Mouse (Mus musculus) ES-CJ7 (cell line): ENCODE data around the gene Vmn2r91.
"Not testable (repeated sequence)": the region's sequence is repeated elsewhere in the genome, so short reads cannot be mapped to it uniquely, and the experiment has no call there.

Source experiments
- DNase-seq: peaks from one replicate; pipeline ENCODE4 v3.0.0; 2011; ENCODE audit warnings: low read depth, low spot score

The Vmn2r91 gene

GRCm38 (mm10) chr17:18084716-18085115 lies at the start of gene Vmn2r91:
Vmn2r91 (plus strand) TSS chr17:18085016.
- DNase-seq, result not testable (repeated sequence)

GRCm38 (mm10) chr17:18049124-18049523 lies 35.7 kb upstream of the Vmn2r91 start, which contains the start of gene Vmn2r124:
Vmn2r124 (plus strand) TSS chr17:18049424.
- DNase-seq, result no peak

GRCm38 (mm10) chr17:18095626-18096025 lies 10.8 kb downstream of the Vmn2r91 start:
- DNase-seq, result not testable (repeated sequence)

- DNase-seq, result not testable (repeated sequence)
These were observed 17.4 kb downstream of the Vmn2r91 start for GRCm38 (mm10) chr17:18102265-18102664.

- DNase-seq, result not testable (repeated sequence)
These were observed 66.8 kb downstream of the Vmn2r91 start, which contains the start of gene Vmn2r92 for GRCm38 (mm10) chr17:18151587-18151986. Vmn2r92 (plus strand) TSS chr17:18151887.

- DNase-seq, result not testable (repeated sequence)
These were observed 76.4 kb downstream of the Vmn2r91 start for GRCm38 (mm10) chr17:18161194-18161593.
